Mouse (Mus musculus) monocyte, adult 5-6 weeks (primary cell): Measurements from ENCODE around the gene Ankrd1. TPM values are rescaled to one million over a fixed set of nuclear protein-coding genes. Genes with fewer than 3 reads are reported as not detected.

ENCODE experiments used
- ATAC-seq: fragments of 153-309, 156-312 bp; replicated peaks from 2 replicates; pipeline ENCODE4 v1.8.0; 2017; ENCODE audit warnings: mild to moderate bottlenecking; ENCODE audit not compliant: low TSS enrichment, insufficient number of reproducible peaks, severe bottlenecking, poor library complexity, low FRiP score
- total RNA-seq: library from RNA; stranded (forward); fragments of 200-1000, 200-491, 200-594 nt; gene quantifications from 3 replicates; pipeline ENCODE4 v1.2.3, GENCODE M21; 2017

Gene Ankrd1
- total RNA-seq, 1 experiment from 2014 or later: not detected

GRCm38 (mm10) chr19:36112007-36112406 is 7.9 kb downstream of the Ankrd1 start:
- ATAC-seq: no peak

- ATAC-seq: no peak
Observed at GRCm38 (mm10) chr19:36111054-36111895, 8.6 kb downstream of the Ankrd1 start.

- ATAC-seq: no peak
Observed at GRCm38 (mm10) chr19:36110465-36110864, 9.4 kb downstream of the Ankrd1 start.

DNA sequence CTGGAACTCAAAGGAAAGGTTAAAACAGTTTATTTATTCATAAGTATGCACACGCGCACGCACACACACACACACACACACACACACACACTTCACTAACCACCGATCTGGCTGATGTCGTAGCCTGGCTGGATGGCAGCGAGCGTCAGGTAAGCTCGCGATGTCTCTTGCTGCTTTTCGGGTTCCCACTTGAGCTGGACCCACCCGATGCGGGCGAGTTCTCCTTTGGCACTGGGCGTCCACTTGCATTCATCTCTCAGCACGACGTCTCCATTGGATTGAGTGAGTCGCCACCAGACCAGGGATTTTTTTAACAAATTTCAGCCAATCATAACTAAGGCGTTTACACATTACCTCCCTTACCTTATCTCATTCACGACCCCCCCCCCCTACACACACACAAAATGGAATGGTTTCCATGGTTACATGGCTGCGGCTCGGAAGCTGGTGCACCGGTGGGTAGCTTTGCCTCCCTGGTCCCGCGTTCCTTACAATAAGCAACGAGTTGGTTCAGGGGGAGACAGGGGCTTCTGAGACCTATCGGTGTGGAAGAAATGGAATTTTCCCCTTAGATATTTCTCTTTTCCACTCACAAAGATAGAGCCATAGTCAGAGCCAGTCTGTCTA is 10.5 kb downstream of the Ankrd1 start:
- ATAC-seq: no peak

GRCm38 (mm10) chr19:36103909-36104308 is 16.0 kb downstream of the Ankrd1 start:
- no peak for ATAC-seq

DNA sequence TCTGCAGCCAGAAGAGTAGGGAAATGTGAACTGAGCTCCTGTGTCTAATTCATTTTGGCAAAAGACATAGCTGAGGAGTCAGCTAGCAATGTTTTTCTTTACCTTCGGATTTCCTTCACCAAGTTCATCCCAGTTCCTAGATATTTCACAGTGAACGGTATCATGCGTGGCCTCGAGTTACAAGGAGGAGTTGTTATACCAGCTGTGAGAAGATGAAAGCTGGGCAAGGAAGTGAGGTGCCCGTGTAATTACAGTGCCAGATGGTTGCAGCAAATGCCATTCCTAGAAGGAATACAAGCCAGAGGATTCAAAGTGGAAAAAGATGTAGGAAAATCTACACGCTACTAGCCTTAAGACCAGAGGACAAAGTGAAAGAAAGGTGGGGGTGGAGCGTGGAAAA is 21.0 kb downstream of the Ankrd1 start:
- no peak for ATAC-seq

DNA sequence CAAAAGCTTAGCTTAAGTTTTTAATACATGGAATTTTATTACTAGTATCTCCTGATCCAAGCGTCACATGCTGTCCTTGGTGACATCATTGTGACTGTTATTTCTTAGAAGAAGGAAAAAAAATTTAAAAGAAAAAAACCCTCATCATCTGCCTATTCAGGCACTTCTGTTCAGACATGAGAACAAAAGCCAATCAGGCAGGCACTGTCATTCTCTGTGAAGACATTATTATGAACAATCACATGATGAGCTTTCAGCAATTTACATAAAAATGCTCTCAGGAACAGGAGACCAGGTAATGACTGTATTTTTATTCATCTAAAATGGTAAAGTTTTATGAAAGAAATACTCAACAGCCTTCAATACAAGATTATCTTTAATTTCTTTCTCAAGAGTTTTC is 21.6 kb downstream of the Ankrd1 start:
- ATAC-seq: no peak

DNA sequence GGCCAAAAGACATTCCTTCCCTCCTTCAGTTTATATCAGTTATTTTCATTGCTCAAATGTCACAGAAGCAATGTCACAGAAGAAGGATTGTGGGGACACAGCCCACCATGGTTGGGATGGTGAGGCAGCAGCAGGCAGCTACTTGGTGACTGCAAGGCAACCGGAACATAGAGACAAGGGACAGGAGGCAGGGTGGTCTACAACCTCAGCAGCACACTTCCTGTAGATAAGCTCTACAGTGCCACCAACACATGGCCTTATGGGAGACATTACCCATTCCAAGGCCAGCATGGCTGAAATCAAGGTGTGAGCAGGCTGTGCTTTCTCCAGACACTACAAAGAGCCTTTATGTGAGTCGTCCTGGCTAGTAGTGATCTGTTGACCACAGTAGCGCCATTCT is 22.7 kb downstream of the Ankrd1 start:
- no peak for ATAC-seq

- no peak for ATAC-seq
Observed at GRCm38 (mm10) chr19:36090781-36091180, 29.1 kb downstream of the Ankrd1 start.

- ATAC-seq: peak; percentile 92
Observed at GRCm38 (mm10) chr19:36083262-36084225, 36.4 kb downstream of the Ankrd1 start, which contains the start of gene Rpp30. TSS of gene Rpp30 (plus strand) at chr19:36083716.

DNA sequence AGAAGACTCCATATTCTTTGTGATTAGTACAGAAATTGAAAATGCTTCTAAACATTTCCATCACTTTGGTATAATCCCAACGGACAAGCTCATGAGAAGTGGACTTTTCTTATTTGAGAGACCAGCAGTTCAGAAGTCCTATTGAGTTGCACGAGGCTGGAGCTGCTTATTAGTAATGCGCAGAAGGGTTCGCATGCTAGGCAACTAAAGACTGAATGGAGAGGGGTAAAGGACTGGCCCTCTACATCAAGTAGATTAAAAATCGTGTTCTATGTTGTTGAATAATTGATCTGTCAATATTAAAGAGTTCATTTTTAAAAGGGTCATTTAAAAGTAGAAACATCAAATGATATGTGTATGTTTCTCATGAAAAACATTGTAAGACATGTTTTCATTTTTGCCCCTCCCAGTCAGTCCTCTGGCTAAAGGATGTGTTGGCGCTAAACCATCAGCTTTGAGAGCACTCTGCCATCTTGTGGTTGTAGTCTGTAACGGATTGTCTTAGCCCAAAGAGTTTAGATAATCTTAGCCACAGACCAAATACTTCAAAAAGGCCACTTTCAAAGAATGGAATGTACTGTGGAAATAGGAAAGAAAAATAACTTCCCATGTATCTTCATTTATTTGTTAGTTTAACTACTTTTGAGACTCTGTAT is 37.2 kb downstream of the Ankrd1 start:
- peak; percentile 74 for ATAC-seq

DNA sequence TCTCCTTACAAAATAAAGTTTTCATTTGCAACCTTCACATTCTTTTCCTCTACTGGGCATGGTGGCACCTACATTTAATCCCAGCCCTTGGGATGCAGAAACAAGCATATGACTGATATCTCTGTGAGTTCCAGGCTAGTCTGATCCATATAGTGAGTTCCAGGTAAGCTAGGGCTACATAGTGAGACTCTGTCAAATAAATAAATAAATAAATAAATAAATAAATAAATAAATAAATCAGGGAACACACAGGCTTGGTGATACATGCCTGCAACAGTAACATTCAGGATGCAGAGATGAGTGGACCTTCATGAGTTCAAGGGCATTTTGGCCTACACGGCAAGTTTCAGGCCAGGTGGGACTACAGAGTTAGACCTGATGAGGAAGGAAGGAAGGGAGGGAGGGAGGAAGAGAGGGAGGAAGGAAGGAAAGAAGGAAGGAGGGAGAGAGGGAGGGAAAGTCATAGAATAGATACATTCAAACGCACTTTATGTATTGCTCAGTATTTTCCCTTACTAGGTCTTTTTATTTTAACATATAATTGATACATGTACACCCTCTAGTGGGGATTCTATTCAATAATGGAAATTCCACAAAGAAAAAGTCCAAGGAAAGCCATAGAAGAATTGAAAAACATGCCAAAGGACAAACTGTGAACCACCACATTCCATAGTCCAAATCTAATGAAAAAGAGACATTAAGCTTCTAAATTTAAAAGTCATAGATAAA is 56.9 kb downstream of the Ankrd1 start:
- no peak for ATAC-seq

Other genes starting within 250 kb of the Ankrd1 start
- gene Htr7, start 62.6 kb downstream of the Ankrd1 start, total RNA-seq: not detected in 3 replicates
- 26.9 to 35.4 TPM (median 29.0 TPM) in 3 replicates for gene Rpp30, start 36.4 kb downstream of the Ankrd1 start, total RNA-seq
- gene Pcgf5, start 228.2 kb upstream of the Ankrd1 start, total RNA-seq: 41.4 to 50.6 TPM (median 42.8 TPM) in 3 replicates